ENCODE assay signal across 16 mouse cellular contexts in genomic region chr1:154555811-154556210, GRCm38 (mm10).
A peak's percentile ranks its signal among the peaks of the same experiment; 100 is the strongest.
DNase-seq lines count a peak whose midpoint lies in the region; ATAC-seq and TF ChIP-seq lines count a peak whose summit lies in the region.
"Had no signal": no experiment of that assay in that cellular context is flagged by ENCODE, and none has a peak within 500 bp of the region (broad histone marks: within the 10 kb centered on the region; RNA-seq: fewer than 3 reads in every experiment).

No protein-coding gene starts in this region.

- H3K4me1 ChIP-seq in heart, embryonic 12.5 days (replicated peaks): no peaks in the 10 kb centered on the region; the same call in 1 of the 2 replicates
- H3K4me1 ChIP-seq in midbrain, embryonic 16.5 days (ENCODE audit: control insufficient read depth, insufficient read depth, low read length): peaks cover 13% of the 10 kb centered on the region
- H3K4me1 ChIP-seq in midbrain, embryonic 13.5 days (replicated peaks): peaks cover 11% of the 10 kb centered on the region
- H3K4me1 ChIP-seq in embryonic facial prominence, embryonic 11.5 days (ENCODE audit: control insufficient read depth, insufficient read depth, low read length): no peaks in the 10 kb centered on the region
- peaks cover 10% of the 10 kb centered on the region; the same call in 1 of the 2 replicates for H3K4me1 ChIP-seq in midbrain, postnatal 0 days (ENCODE audit: insufficient read depth, low read length)

- no peaks in the 10 kb centered on the region for H3K36me3 ChIP-seq in heart, embryonic 12.5 days
- H3K36me3 ChIP-seq in midbrain, embryonic 16.5 days (ENCODE audit: control insufficient read depth, insufficient read depth, low read length): no peaks in the 10 kb centered on the region
- H3K36me3 ChIP-seq in midbrain, embryonic 13.5 days: no peaks in the 10 kb centered on the region
- no peaks in the 10 kb centered on the region for H3K36me3 ChIP-seq in embryonic facial prominence, embryonic 11.5 days (replicated peaks; ENCODE audit: control insufficient read depth, insufficient read depth, low read depth, low read length)
- H3K36me3 ChIP-seq in midbrain, postnatal 0 days (ENCODE audit: insufficient read depth, low read length): no peaks in the 10 kb centered on the region
- H3K36me3 ChIP-seq: forebrain, embryonic 10.5 days had no signal

- no peaks in the 10 kb centered on the region for H3K9me3 ChIP-seq in heart, embryonic 12.5 days (replicated peaks)
- no peaks in the 10 kb centered on the region for H3K9me3 ChIP-seq in midbrain, embryonic 16.5 days (replicated peaks; ENCODE audit: control insufficient read depth, low read length, poor library complexity, severe bottlenecking)
- no peaks in the 10 kb centered on the region for H3K9me3 ChIP-seq in midbrain, embryonic 13.5 days
- H3K9me3 ChIP-seq in embryonic facial prominence, embryonic 11.5 days (replicated peaks; ENCODE audit: control insufficient read depth, low read length): no peaks in the 10 kb centered on the region
- H3K9me3 ChIP-seq in midbrain, postnatal 0 days (ENCODE audit: low read length): no peaks in the 10 kb centered on the region
- H3K9me3 ChIP-seq: forebrain, embryonic 10.5 days had no signal

- DNase-seq in heart, postnatal 36 days: no peak
- peak; percentile 63 for DNase-seq in embryonic facial prominence, embryonic 11.5 days (ENCODE audit: low spot score)
- peak; percentile 75 for DNase-seq in midbrain, postnatal 0 days (ENCODE audit: low spot score)
- DNase-seq in ovary, postnatal 36 days (ENCODE audit: low spot score): no peak
- DNase-seq: adrenal gland, postnatal 36 days; cerebellum, adult 11-12 months; kidney, adult 18-20 months; kidney, postnatal 4 days; lung, postnatal 10 days; spleen, adult 18-20 months had no signal

- ATAC-seq in heart, embryonic 12.5 days (ENCODE audit: insufficient number of reproducible peaks, low FRiP score): peak; percentile 73
- ATAC-seq in midbrain, embryonic 16.5 days: peak; percentile 86
- ATAC-seq in midbrain, embryonic 13.5 days: no peak
- ATAC-seq in embryonic facial prominence, embryonic 11.5 days (replicated peaks; ENCODE audit: insufficient number of reproducible peaks, low FRiP score, low TSS enrichment, low read depth): no peak
- ATAC-seq in midbrain, postnatal 0 days (ENCODE audit: low FRiP score): no peak
- no peak for ATAC-seq in megakaryocyte progenitor cell, adult 5-6 weeks (replicated peaks; ENCODE audit: poor library complexity)

- no peak for TF ChIP-seq CTCF in midbrain, postnatal 0 days (IDR thresholded peaks at IDR 0.05)

- no peak overlapping the region for H3K27ac ChIP-seq in heart, embryonic 12.5 days (ENCODE audit: poor library complexity, severe bottlenecking)
- H3K27ac ChIP-seq in midbrain, embryonic 16.5 days (ENCODE audit: low read length): peak overlapping the region; percentile 43
- no peak overlapping the region for H3K27ac ChIP-seq in midbrain, embryonic 13.5 days
- no peak overlapping the region for H3K27ac ChIP-seq in embryonic facial prominence, embryonic 11.5 days (replicated peaks; ENCODE audit: low read depth, low read length)
- peak overlapping the region; percentile 65 for H3K27ac ChIP-seq in midbrain, postnatal 0 days (ENCODE audit: low read depth, low read length)
- H3K27ac ChIP-seq: forebrain, embryonic 10.5 days had no signal

- H3K4me3 ChIP-seq in heart, embryonic 12.5 days: no peak overlapping the region
- no peak overlapping the region for H3K4me3 ChIP-seq in midbrain, embryonic 16.5 days (ENCODE audit: low read depth, low read length)
- H3K4me3 ChIP-seq in midbrain, embryonic 13.5 days (replicated peaks): no peak overlapping the region
- H3K4me3 ChIP-seq in embryonic facial prominence, embryonic 11.5 days (ENCODE audit: low read depth, low read length): no peak overlapping the region
- no peak overlapping the region for H3K4me3 ChIP-seq in midbrain, postnatal 0 days (ENCODE audit: low read depth, low read length)
- H3K4me3 ChIP-seq: forebrain, embryonic 10.5 days had no signal

- no peak overlapping the region for H3K9ac ChIP-seq in heart, embryonic 12.5 days
- H3K9ac ChIP-seq in midbrain, embryonic 16.5 days (ENCODE audit: low read depth, low read length): no peak overlapping the region
- H3K9ac ChIP-seq in midbrain, embryonic 13.5 days (replicated peaks): no peak overlapping the region
- H3K9ac ChIP-seq in embryonic facial prominence, embryonic 11.5 days (replicated peaks; ENCODE audit: low read length): no peak overlapping the region
- H3K9ac ChIP-seq in midbrain, postnatal 0 days (replicated peaks; ENCODE audit: low read length, poor library complexity, severe bottlenecking): no peak overlapping the region

- H3K27me3 ChIP-seq in heart, embryonic 12.5 days (replicated peaks): no peaks in the 10 kb centered on the region
- H3K27me3 ChIP-seq in midbrain, embryonic 16.5 days (ENCODE audit: control insufficient read depth, insufficient read depth, low read depth, low read length): no peaks in the 10 kb centered on the region
- H3K27me3 ChIP-seq in midbrain, embryonic 13.5 days: no peaks in the 10 kb centered on the region
- H3K27me3 ChIP-seq in embryonic facial prominence, embryonic 11.5 days (ENCODE audit: control insufficient read depth, insufficient read depth, low read length): no peaks in the 10 kb centered on the region
- H3K27me3 ChIP-seq in midbrain, postnatal 0 days (ENCODE audit: insufficient read depth, low read length): no peaks in the 10 kb centered on the region

- WGBS in heart, embryonic 12.5 days: 14% methylated on average over 1 of the region's 1 CpGs
- WGBS in midbrain, embryonic 16.5 days: 15% methylated on average over 1 of the region's 1 CpGs
- 24% methylated on average over 1 of the region's 1 CpGs for WGBS in midbrain, embryonic 13.5 days
- WGBS in embryonic facial prominence, embryonic 11.5 days: 25% methylated on average over 1 of the region's 1 CpGs
- WGBS in midbrain, postnatal 0 days: 0% methylated on average over 1 of the region's 1 CpGs

- no peak overlapping the region for H3K4me2 ChIP-seq in heart, embryonic 12.5 days
- H3K4me2 ChIP-seq in midbrain, embryonic 16.5 days (ENCODE audit: low read length): no peak overlapping the region; the same call in 1 of the 2 replicates
- no peak overlapping the region for H3K4me2 ChIP-seq in midbrain, embryonic 13.5 days (replicated peaks)
- no peak overlapping the region for H3K4me2 ChIP-seq in embryonic facial prominence, embryonic 11.5 days (ENCODE audit: low read depth, low read length)
- peak overlapping the region; percentile 4; the same call in 1 of the 2 replicates for H3K4me2 ChIP-seq in midbrain, postnatal 0 days (ENCODE audit: low read depth, low read length, poor library complexity, severe bottlenecking)
- H3K4me2 ChIP-seq: liver, embryonic 11.5 days had no signal

- intact Hi-C loops in heart, postnatal 36 days (cut with DNase I): no loop called here

Comparison
In these comparisons a context has a peak if more than half of its experiments do, and no peak if none do; other contexts are left out.
1. ATAC-seq: peak in heart, embryonic 12.5 days (single experiment) and midbrain, embryonic 16.5 days (single experiment); none in midbrain, embryonic 13.5 days (single experiment), embryonic facial prominence, embryonic 11.5 days (single experiment), midbrain, postnatal 0 days (single experiment) and megakaryocyte progenitor cell, adult 5-6 weeks (single experiment).
2. H3K27ac ChIP-seq: peak in midbrain, embryonic 16.5 days (single experiment) and midbrain, postnatal 0 days (single experiment); none in heart, embryonic 12.5 days (single experiment), midbrain, embryonic 13.5 days (single experiment) and embryonic facial prominence, embryonic 11.5 days (single experiment).
3. DNase-seq: peak in embryonic facial prominence, embryonic 11.5 days (single experiment) and midbrain, postnatal 0 days (single experiment); none in heart, postnatal 36 days (0 of 2) and ovary, postnatal 36 days (single experiment).